In genomic region chrX:99999342-99999741, GRCm38 (mm10) we compare ENCODE assay signal across 22 mouse cellular contexts. TPM values are rescaled to one million over a fixed set of nuclear protein-coding genes. Genes with fewer than 3 reads are reported as not detected.
DNase-seq lines count a peak whose midpoint lies in the region; ATAC-seq and TF ChIP-seq lines count a peak whose summit lies in the region.
"Had no signal": no experiment of that assay in that cellular context is flagged by ENCODE, and none has a peak within 500 bp of the region (broad histone marks: within the 10 kb centered on the region; RNA-seq: fewer than 3 reads in every experiment).

No protein-coding gene starts in this region.

- H3K27me3 ChIP-seq in MEL (ENCODE audit: control insufficient read depth in 1 of 2, insufficient read depth in 2 of 2, low read length in 2 of 2), result no peaks in the 10 kb centered on the region
- H3K27me3 ChIP-seq: CH12.LX had no signal

- no peak for TF ChIP-seq RAD21 in MEL (IDR thresholded peaks at IDR 0.05; ENCODE audit: low read depth, low read length)

- H3K4me3 ChIP-seq in MEL (ENCODE audit: control insufficient read depth in 1 of 2, insufficient read depth in 1 of 2, low read depth in 2 of 2, low read length in 2 of 2), result no peak overlapping the region

- no peak overlapping the region for H3K27ac ChIP-seq in MEL (ENCODE audit: control insufficient read depth, low read depth, low read length)

- H3K9me3 ChIP-seq in MEL (replicated peaks; ENCODE audit: insufficient read depth, low read length), result no peaks in the 10 kb centered on the region
- H3K9me3 ChIP-seq: G1E had no signal

- intact Hi-C loops in left cerebral cortex, postnatal 10 days (cut with DNase I), result no loop called here

- peak in 1 of 2 experiments; percentile 65; a peak in 1 of 4 replicates for TF ChIP-seq EP300 in MEL (IDR thresholded peaks at IDR 0.05; ENCODE audit: low read depth in 1 of 2, low read length in 2 of 2)

- DNase-seq in MEL (ENCODE audit: low read depth, low spot score) (no peak), liver (no peak)
- DNase-seq in layer of hippocampus, adult 9-11 months, result no peak
- no peak for DNase-seq in left cerebral cortex, postnatal 10 days (ENCODE audit: extremely low spot score in 1 of 2, low spot score in 2 of 2)
- DNase-seq: adrenal gland, adult 2 months; adrenal gland, adult 8-10 months; adrenal gland, postnatal 10 days; adrenal gland, postnatal 14 days; adrenal gland, postnatal 25 days; adrenal gland, postnatal 36 days; B cell, adult 2 months; cerebellum, adult 11 months; cerebellum, adult 11-12 months; cerebellum, adult 18-20 months; cerebellum, adult 2 months had no signal

- no peak for TF ChIP-seq POLR2A in MEL (IDR thresholded peaks at IDR 0.05; ENCODE audit: control insufficient read depth in 1 of 2, insufficient read depth in 1 of 2, low read depth in 1 of 2, low read length in 2 of 2, poor library complexity in 1 of 2)

- no peak for TF ChIP-seq CTCF in MEL (IDR thresholded peaks at IDR 0.05 in 2 of 3, conservative IDR thresholded peaks at IDR 0.05 in 1 of 3; ENCODE audit: control insufficient read depth in 1 of 3, insufficient read depth in 1 of 3, low read depth in 2 of 3, low read length in 3 of 3, poor library complexity in 1 of 3, severe bottlenecking in 1 of 3)

- no peak overlapping the region for H3K9ac ChIP-seq in MEL (ENCODE audit: control insufficient read depth, low read depth, low read length, poor library complexity, severe bottlenecking)

- peaks cover 0 to 8% of the 10 kb centered on the region in 2 experiments; a peak in 2 of 4 replicates for H3K36me3 ChIP-seq in MEL (ENCODE audit: control insufficient read depth in 1 of 2, insufficient read depth in 2 of 2, low read length in 2 of 2)
- H3K36me3 ChIP-seq: G1E had no signal

- ATAC-seq in megakaryocyte progenitor cell, adult 5-6 weeks (replicated peaks; ENCODE audit: poor library complexity), result peak; percentile 29; the same call in 1 of the 2 replicates
- peak; percentile 81 for ATAC-seq in megakaryocyte-erythroid progenitor cell, adult 5-6 weeks (replicated peaks; ENCODE audit: low FRiP score, low TSS enrichment, poor library complexity, severe bottlenecking)
- ATAC-seq: activated CD4-positive, CD25-positive, alpha-beta regulatory T cell, adult 4 months; CD4-positive, CD25-positive, alpha-beta regulatory T cell, adult 4 months; Patski had no signal

- peaks cover 0 to 4% of the 10 kb centered on the region in 2 experiments; a peak in 1 of 4 replicates for H3K4me1 ChIP-seq in MEL (ENCODE audit: control insufficient read depth in 1 of 2, insufficient read depth in 2 of 2, low read length in 2 of 2)

- H3K79me2 ChIP-seq in MEL (ENCODE audit: control insufficient read depth, insufficient read depth, low read length, poor library complexity), result no peaks in the 10 kb centered on the region

TF ChIP-seq in MEL, 35 proteins besides CTCF, POLR2A, EP300 and RAD21:
- TF ChIP-seq TCF12 (IDR thresholded peaks at IDR 0.05; ENCODE audit: low read depth, low read length) (peak; percentile 57), TAL1 (IDR thresholded peaks at IDR 0.05; ENCODE audit: low read length) (peak; percentile 28), MAX (IDR thresholded peaks at IDR 0.05; ENCODE audit: low read length) (no peak), GATA1 (IDR thresholded peaks at IDR 0.05; ENCODE audit: low read depth, low read length) (peak; percentile 51; the same call in 1 of the 2 replicates)

RNA-seq across cellular contexts. Expression of gene Eda, which starts 23.9 kb away (rescaled TPM):
- total RNA-seq in MEL (2012; rRNA removed), result 1.7 and 2.0 TPM in 2 replicates
- polyA plus RNA-seq in MEL (2012; ENCODE audit: insufficient read depth in 1 of 2, insufficient read length in 2 of 2, low read depth in 1 of 2, low replicate concordance in 2 of 2, missing spikeins in 1 of 2), result 1 to 10 TPM in 1 of 2 experiments, not detected in 1; 3.6 TPM
- total RNA-seq in megakaryocyte progenitor cell, adult 5-6 weeks (2015), result 0.27 and 0.37 TPM in 2 replicates
- total RNA-seq in megakaryocyte progenitor cell, adult 5-6 weeks (2017), result 0.51 and 0.71 TPM in 2 replicates
- total RNA-seq in megakaryocyte-erythroid progenitor cell, adult 5-6 weeks (2014; fragmentation: Nextera tagmentation), result 1.6 and 2.2 TPM in 2 replicates
- total RNA-seq in megakaryocyte-erythroid progenitor cell, adult 5-6 weeks (2017), result 2.3 and 2.7 TPM in 2 replicates
- 1 to 10 TPM; 7.8 to 8.5 TPM for total RNA-seq in left cerebral cortex, postnatal 10 days (2021)
- polyA plus RNA-seq: CD4-positive, CD25-positive, alpha-beta regulatory T cell, adult 4 months had no signal
